Mouse (Mus musculus): Measurements from ENCODE around the gene Sowaha.

The Sowaha gene

DNA sequence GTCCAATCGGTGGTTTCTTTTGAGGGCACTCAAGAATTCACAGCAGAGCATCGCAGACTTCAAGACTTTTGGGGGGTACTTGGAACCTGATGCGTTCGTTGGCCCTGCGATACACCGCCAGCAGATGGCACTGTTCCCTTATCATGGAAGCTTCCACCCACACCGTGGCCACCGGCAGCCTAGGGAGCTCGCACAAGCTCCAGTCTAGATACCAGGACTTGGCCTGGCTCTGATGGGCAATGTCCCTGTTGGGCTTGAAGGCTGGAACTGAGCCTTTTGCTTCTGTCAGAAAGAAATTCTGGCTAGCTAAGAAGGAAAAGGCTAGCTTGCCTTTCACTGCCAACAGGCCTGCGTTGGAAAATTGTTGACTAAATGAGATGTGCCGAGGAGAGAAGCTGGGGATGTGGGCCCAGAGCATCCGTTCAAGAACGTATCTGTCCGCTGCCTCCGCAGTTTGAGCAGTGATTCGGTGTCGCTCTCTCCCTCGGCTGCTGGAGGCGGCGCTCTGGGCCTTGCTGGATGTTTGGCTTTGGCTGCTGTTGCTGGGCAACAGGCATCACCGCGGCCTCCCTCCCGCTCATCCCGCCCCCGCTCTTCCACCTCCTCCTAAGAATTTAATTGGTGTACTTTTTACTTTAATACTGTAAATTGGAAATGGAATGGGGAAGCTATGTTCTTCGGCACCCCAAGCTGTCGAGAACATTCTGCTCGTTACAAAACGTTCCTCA lies 9.9 kb downstream of the Sowaha start, which contains the start of gene Gm9837:
Gm9837 (minus strand) TSS at position 512 of the 728 bp plus-strand sequence.
- DNase-seq, result peak; percentile 76 to 82

DNA sequence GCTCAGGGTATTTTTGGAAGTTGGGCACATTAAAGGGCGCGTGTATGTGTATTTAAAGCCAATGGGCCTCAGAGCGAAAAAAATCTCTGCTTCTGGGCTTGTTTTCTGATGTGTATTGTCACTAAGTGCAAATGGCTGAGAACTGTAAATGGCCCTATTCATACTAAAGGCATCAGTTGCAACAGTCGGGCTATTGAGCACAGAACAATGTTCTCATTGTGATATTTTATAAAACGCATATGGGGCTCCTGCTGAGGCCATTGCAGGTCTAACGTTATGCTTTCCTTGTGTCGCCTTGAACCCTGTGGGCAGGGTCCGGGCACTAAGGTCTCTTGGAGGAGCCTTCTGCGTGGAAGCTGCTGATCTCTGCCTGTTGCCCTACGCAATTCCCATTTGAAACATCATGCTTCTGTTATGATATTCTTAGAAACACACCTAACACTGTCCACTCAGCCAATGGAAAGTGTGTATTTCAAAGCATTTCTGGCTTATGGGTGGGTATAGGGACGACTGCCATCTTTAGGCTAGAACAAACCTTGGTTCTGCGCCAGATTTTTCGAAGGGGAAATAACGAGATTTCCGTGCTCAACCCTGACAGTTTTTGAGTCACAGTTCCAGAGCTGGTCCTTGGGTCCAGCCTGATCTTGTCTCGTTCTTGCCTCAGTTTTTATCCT lies 10.6 kb downstream of the Sowaha start:
- no peak for DNase-seq

DNA sequence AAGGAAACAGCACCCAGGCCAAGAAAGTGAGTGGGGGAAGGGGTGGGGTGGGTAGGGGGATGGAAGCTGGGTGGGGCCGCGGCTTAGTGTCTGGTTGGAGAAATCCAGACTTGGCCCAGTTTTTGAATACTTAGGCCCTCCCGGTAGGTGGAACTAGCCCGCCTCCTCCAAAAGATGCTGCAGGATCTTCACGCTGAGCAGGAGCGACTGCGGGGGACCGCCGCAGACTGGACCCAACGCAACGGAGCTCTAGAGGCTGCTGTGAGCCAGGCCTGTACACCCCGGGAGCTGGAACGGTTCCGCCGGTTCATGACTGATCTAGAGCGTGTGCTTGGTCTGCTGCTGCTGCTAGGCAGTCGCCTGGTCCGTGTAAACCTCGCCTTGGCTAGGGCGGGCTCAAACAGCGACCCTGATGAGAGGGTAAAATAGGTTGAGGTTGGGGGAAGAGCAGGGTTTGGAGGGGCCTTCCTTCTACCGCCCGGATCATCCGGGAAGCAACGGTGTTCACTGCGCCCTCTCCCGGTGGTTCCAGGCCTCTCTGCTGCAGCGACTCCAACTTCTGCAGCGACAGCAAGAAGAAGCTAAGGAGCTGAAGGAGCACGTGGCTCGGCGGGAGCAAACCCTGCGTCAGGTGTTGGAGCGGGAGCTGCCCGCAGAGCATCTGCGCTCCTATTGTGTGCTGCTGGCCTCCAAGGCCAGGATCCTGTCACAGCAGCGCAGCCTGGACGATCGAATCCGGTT lies 13.7 kb downstream of the Sowaha start:
- peak; percentile 50 to 54 for DNase-seq

DNA sequence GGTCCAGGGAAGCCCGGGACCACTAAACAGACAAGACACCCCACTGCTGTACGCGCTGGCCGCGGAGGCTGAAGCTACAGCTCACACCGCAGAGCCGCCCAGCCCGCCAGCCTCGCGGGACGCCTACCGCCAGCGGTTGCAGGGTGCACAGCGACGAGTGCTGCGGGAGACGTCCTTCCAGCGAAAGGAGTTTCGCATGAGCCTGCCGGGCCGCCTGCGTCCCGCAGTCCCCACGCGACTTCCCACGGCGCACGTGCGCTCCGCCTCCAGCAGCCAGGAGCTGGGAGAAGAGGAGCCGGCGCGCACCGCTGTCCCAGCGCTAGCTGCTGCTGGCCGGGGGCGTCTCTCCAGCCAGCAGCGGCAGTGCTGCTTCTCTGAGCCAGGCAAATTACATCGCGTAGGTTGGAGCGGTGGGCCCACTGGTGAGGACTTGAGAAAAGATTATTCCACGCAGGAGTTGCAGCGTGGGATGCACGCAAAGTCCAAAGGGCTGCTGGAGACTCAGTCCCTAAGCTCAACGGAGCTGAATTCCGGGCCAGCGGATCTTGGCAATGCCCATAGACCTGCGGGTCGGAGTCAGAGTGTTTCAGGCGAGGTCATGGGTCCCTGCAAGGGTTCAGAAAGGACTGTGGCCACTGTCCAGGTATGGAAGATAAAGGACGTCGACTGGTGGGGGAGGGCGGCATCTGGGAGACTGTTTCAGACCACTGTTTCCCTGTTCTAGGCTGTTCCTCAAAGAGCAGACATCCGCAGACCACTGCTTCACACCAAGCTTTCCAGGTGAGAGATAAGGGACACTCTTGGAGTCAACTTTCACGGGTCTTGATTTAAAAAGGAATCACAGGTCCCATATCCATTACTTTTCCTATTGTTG lies 16.3 kb downstream of the Sowaha start:
- no peak for DNase-seq

DNA sequence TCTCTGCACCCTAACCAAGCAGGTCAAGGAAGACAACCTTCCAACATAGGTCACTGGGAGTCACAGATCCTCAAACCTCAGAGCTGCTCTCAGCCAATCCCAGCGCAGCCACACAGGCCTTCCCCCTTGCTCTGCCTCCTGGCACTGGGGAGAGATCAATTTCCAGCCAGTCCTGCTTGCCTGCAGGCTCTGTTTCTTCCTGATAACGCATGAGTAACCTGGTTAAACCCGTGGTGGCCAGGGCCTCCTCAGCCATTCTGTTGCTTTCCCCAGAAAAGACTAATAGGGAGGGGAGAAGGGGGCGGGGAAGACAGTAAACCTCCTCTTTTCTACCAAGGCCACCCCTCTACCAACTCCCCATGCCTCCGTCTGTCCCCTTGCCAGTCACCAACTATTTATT lies 18.3 kb downstream of the Sowaha start:
- DNase-seq, result no peak

DNA sequence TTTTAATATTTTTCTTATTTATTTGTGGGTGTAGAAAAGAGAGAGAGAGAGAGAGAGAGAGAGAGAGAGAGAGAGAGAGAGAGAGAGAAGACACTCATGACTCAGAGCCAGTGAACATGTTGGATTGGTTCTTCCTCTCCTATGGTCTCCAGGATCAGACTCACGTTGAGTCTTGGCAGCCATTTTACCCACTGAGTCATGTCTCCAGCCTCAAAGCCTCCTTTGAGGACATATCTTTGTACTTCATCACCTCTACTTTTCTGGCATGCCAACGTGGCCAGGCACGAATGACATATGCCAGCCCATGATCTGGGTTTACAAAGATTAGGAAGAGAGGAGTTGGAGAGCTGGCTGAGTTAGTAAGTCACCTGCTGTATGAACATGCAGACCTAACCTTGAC lies 19.9 kb downstream of the Sowaha start:
- DNase-seq, result no peak

DNA sequence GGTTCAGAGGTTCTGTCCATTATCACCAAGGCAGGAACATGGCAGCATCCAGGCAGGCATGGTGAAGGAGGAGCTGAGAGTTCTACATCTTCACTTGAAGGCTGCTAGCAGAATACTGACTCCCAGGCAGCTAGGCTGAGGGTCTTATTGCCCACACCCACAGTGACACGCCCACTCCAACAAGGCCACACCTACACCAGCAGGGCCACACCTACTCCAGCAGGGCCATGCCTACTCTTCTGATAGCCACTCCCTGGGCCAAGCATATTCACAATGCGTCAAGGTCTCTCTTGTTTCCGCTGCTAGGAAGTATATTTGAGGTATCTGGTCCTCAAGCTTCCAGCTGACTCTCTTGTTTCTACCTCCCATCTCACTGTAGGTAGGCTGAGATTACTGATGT lies 21.1 kb downstream of the Sowaha start:
- no peak for DNase-seq

DNA sequence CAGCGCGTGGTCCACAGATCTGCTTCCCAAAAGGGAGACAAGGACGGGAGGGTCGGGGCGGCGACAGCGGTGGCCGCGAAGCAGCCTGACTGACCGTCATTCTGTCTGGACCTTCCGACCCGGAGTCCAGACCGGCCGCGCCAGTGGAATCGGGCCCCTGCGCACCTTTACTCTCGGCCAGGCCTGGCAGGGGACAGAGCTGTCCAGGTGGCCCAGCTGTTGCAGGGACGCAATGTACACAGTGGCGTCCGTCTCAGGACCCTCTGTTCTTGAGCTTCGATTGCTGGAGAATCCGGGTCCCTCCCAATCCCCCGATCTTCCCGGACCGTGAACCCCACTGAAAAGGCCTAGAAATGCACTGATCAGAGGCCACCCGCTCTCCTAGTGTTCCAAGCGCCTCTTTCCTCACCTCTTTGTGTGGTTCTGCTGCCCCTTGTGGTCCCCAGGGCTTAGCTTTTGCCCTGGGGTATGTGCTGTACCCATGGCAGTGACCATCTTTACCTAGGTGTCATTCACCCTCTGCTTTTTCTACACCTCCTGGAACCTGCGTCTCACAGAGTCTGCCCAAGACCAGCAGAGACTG lies 22.6 kb downstream of the Sowaha start:
- no peak for DNase-seq

DNA sequence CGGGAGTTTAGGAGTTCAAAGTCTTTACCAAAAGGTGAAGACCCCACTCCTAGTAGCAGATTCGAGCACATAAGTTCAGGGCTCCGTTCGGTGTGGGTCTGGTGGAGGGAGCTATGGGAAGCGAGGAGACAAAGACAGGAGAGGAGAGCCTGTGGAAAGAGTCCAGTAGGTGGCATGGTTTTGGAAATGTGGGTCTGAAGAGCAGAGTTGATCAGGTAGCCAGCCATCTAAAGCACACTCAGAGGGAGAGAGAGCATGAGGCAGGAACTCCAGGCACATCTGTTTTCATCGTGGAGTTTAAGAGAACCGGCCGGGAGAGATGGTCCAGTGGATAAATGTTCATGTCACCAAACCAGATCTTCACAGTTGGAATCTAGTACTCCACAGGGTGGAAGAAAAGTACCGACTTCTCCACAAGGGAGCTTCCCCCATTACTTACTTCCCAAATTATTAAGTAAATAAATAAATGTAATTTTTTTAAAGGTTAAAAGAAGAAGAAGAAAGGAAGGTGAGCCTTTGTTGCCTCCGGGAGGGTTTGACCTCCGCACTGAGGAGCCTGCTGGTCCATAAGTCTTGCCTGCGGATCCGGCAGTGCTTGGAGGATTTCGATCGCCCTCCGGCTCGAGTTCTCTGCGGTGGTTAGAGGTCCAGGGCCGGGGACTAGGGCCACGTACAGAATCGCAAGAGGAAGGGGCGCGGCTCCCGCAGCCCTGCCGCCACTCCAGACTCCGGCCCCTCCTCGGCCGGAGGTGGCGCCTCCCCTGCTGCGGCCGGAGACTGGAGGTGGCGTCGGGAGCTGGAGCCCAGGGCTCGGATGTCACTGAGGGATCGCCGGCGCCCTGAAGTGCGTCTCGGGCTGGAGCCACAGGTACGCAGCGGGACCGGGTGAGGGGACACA lies 23.4 kb downstream of the Sowaha start, which contains the start of the genes Gm10447 and Shroom1:
Gm10447 (minus strand) TSS at position 637 of the 898 bp plus-strand sequence.
Shroom1 (plus strand) TSS at position 732 of the 898 bp plus-strand sequence.
- DNase-seq, result no peak

DNA sequence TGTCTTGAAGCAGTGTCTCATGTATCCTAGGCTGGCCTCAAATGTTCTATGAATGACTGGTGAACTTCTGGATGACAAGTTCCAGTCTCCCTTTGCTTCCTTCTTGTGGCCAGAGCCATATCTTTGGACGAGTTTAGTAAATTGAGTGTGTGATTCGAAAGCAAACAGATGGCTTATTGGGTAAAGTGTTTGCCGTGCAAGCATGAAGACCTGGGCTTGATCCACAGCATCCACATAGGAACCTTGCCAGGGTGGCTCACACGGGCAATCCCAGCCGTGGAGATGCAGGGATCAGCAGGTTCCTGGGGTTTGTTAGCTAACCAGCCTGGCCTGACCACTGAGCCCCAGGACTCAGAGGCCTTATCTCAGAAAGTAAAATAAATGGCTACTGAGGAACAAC lies 27.0 kb downstream of the Sowaha start:
- no peak for DNase-seq

DNA sequence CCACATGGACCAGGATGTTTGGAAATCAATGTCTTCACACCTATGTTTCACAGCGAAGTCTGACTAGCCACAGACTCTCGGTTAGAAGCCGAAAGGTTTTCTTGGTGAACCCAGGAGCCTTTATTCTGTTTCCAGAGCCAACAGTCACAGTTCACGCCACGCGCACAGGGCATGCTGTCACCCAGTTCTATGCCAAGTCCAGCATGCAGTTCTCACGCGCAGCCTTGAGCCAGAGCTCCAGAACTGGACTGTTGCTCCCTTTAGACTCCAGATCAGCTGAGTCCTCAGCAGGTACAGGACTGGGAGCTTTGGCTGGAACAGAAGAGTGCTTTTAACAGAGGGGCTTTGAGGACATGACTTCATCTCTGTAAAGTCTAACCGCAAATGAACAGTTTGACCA lies 27.7 kb downstream of the Sowaha start:
- no peak for DNase-seq

DNA sequence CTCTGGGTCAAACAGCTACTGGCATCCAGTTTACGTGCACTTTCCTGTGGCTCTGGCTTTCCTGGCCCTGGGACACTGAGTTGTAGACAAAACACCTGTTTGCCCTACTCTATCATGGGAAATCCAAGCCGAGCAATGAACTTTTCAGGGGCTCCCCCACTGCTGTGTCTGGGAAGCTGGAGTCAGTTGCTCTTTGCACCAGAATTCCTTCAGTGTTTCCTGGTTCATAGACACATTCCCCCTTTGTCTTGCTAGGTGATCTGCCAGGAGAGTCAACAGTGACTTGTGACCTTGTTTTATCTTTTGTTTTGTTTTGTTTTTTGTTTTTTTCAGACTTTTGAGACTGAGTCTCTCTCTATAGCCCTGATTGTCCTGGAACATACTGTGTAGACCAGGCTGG lies 28.7 kb downstream of the Sowaha start:
- DNase-seq, result no peak

DNA sequence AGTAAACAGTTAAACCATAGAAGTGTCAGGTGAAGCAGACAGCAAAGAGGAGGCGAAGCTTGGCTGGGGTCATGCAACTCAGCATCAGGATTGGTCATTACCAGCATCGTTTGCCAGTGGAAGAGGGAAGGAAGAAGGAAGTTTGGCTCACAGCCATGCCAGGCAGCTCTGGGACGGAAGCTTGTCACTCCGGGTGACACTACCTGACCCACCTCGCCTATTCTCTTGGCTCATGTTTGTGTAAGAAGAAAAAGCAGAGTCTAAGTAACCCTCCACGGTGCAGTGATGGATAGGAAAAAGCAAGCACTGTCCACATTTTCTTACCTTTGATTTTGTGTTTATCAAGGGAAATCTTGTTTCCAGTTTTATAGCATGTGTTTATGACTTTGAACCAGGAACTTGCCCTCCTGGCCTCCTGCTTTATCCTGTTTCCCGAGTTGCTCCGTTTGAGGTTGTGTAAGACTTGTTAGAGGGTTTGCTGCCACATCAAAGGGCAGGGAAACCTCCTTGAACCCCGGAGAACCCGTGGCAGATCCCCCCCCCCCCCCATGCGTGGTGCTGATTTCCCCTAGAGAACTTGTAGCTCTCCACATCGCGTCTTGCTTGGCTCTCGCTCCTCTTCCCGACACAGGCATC lies 29.9 kb downstream of the Sowaha start:
- DNase-seq, result peak; percentile 19 to 39

DNA sequence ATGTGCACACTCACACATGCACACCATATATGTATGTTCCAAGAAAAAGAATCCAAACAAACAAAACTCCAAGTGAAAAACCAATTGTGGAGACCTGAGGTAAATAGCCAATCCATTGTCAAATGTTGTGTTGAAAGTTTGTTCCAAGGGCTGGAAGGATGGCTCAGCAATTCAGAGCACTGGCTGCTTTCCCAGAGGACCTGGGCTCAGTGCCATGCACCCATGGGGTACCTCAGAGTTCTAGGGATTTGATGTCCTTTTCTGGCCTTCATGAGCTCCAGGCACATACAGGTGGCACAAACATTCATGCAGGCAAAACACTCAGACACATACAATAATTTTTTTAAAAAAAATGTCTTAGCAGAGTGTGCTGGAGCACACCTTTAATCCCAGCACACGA lies 31.5 kb downstream of the Sowaha start:
- DNase-seq, result no peak

DNA sequence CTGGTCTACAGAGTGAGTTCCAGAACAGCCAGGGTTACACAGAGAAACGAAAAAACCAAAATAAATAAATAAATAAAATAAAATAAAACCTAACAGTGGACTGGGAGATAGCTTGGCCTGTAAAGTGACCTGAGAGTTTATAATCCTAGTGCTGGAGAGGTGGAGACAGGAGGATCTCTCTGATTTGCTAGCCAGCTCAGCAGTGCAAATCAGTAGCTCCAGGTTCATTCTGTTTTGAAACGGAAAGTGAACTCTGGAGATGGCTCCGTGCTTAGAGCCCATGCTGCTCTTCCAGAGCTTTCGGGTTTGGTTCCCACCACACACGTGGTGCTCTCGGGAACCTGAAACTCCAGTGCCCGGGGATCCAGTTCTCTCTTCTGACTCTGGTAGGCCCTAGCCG lies 32.1 kb downstream of the Sowaha start:
- no peak for DNase-seq

DNA sequence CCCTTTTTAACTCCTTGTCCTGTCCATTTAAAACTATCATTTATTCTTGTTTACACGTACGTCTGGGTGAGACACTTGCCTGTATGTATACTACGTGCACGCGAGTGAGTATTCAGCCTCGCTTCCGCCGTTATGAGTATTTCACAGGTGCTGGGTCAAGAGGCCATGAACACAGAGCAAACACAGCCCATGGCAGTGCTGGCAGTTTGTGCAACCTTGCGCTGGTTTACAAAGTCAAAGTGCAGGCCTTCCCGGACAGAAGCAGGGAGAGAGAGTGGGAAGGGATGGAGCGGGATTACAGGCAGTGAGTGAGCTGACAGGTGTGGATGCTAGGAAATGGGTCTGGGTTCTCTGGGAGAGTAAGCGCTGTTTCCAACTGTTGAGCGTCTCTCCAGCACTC lies 33.9 kb downstream of the Sowaha start:
- no peak for DNase-seq

DNA sequence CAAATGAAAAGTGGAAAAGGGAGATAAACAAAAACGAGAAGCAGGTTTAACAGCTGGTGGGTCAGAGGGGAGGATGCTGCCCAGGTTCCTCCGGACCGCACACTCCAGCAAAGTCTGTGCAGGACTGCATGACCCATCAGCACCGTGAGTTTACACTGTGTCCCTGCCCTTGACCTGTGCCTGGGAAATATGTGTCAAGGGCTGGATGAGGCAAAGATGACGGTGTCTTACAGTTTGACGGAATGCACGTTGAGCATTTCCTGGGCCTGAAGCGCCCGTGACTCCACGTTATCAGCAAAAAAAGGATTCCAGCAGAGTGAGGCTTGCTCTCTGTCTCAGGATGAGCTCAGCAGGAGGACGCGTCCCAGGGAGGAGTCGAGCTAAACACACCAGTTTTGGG lies 34.5 kb downstream of the Sowaha start:
- no peak for DNase-seq

DNA sequence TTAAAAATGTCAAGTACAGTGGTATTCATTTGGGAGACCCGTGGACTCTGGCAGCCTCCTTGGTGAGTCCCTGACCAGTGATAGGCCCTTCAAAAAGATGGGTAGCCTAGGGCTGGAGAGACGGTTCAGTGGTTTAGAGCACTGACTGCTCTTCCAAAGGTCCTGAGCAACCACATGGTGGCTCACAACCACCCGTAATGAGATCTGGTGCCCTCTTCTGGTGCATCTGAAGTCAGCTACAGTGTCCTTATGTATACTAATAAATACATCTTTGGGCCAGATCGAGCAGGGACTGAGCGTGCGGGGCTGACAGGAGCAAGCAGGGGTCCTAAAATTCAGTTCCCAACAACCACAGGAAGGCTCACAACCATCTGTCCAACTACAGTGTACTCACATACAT lies 36.2 kb downstream of the Sowaha start:
- peak; percentile 37 to 41 for DNase-seq

DNA sequence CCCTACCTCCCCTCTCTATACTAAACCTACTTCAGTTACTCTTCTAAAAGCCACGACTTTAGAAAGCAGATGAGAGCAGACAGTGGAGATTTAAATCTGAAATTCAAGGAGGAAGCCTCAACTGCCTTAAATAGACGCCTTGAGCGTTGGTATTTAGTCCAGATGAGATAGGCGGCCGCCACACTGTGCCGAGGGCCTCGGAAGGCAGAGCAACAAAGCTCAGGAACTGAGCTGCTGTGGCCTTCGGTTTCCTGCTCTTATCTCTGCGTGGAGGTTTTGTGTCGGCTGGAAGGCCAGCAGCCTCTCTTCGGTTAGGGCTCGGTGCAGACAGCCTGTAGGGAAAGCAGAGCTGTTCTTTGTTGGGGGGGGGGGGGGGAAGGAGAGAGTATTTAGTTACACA lies 38.2 kb downstream of the Sowaha start:
- peak; percentile 50 to 60 for DNase-seq

DNA sequence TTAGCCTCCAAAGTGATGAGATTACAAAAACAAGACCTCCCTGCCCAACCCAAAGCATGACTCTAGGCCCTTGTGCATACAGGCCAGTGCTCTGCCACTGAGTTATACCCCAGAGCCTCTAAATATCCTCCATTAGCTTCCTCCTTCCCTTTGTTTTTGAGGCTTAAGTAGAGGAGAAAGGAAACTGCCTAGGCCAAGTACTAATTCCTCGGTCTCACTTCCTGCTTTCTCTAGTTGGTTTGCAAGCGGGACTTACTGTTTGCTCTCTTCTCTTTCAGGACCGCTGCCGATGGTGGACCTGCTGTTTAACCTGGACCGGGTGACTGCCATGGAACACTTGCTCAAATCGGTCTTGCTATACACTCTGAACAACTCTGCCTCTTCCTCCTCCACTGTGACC lies 43.7 kb downstream of the Sowaha start:
- no peak for DNase-seq

DNA sequence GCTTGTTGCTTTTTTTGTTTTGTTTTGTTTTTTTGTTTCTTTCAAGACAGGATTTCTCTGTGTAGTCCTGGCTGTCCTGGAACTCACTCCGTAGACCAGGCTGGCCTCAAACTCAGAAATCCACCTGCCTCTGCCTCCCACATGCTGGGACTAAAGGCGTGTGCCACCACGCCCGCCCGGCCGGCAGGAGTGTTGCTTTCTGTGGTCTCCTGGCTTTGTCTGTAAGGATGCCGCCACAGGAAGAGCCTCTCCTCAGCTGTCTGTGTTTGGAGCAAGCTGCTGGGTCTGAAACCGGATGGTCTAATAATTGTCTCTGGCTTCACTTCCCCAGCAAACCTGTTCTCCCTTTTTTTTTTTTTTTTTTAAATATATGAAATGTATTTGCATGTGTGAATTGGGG lies 44.6 kb downstream of the Sowaha start:
- no peak for DNase-seq
